Mouse (Mus musculus) gastrocnemius, adult 18-20 months (tissue): ENCODE measurements at regions not wholly inside any gene's neighbourhood (a gene's known extent, or its start where the extent isn't known, plus 50 kb on each side); places are given as distances from the start of the nearest gene placed in this dataset.

ENCODE experiments used
- DNase-seq: peaks from one replicate; pipeline ENCODE4 v3.0.0; 2021; ENCODE audit warnings: low spot score

GRCm38 (mm10) chr15:68014605-68015305 is 1514.0 kb upstream of the Lrrc6 start:
- DNase-seq: no peak

- no peak for DNase-seq
Observed at GRCm38 (mm10) chr15:68011162-68011561, 1510.5 kb upstream of the Lrrc6 start.

- DNase-seq: no peak
Observed at GRCm38 (mm10) chr15:68010189-68010588, 1509.5 kb upstream of the Lrrc6 start.

- DNase-seq: no peak
Observed at GRCm38 (mm10) chr15:68004798-68005197, 1504.1 kb upstream of the Lrrc6 start.

GRCm38 (mm10) chr15:67996532-67996931 is 1495.8 kb upstream of the Lrrc6 start:
- DNase-seq: no peak

GRCm38 (mm10) chr15:67989428-67990272 is 1488.9 kb upstream of the Lrrc6 start:
- DNase-seq: no peak

- DNase-seq: no peak
Observed at GRCm38 (mm10) chr15:67987941-67988340, 1487.2 kb upstream of the Lrrc6 start.

- no peak for DNase-seq
Observed at GRCm38 (mm10) chr15:67983253-67983652, 1482.5 kb upstream of the Lrrc6 start.

- no peak for DNase-seq
Observed at GRCm38 (mm10) chr15:67981876-67982275, 1481.2 kb upstream of the Lrrc6 start.

GRCm38 (mm10) chr15:67979451-67979850 is 1478.7 kb upstream of the Lrrc6 start:
- DNase-seq: no peak

GRCm38 (mm10) chr15:67977210-67977609 is 1476.5 kb upstream of the Lrrc6 start:
- no peak for DNase-seq

GRCm38 (mm10) chr15:67971998-67972397 is 1471.3 kb upstream of the Lrrc6 start:
- no peak for DNase-seq

GRCm38 (mm10) chr15:67954216-67954615 is 1453.5 kb upstream of the Lrrc6 start:
- no peak for DNase-seq

- no peak for DNase-seq
Observed at GRCm38 (mm10) chr15:67950281-67951040, 1449.8 kb upstream of the Lrrc6 start.

- no peak for DNase-seq
Observed at GRCm38 (mm10) chr15:67944330-67945082, 1443.8 kb upstream of the Lrrc6 start.

- no peak for DNase-seq
Observed at GRCm38 (mm10) chr15:67943046-67943445, 1442.3 kb upstream of the Lrrc6 start.

GRCm38 (mm10) chr15:67940510-67940909 is 1439.8 kb upstream of the Lrrc6 start:
- DNase-seq: peak; percentile 40

GRCm38 (mm10) chr15:67924885-67925284 is 1424.2 kb upstream of the Lrrc6 start:
- no peak for DNase-seq

- no peak for DNase-seq
Observed at GRCm38 (mm10) chr15:67907034-67907433, 1406.3 kb upstream of the Lrrc6 start.

- no peak for DNase-seq
Observed at GRCm38 (mm10) chr15:67905279-67905678, 1404.6 kb upstream of the Lrrc6 start.

- DNase-seq: no peak
Observed at GRCm38 (mm10) chr15:67904646-67905045, 1403.9 kb upstream of the Lrrc6 start.
